Mouse (Mus musculus) heart, adult 2 months (tissue): Measurements from ENCODE around the gene Apold1.
A peak's percentile ranks its signal among the peaks of the same experiment; 100 is the strongest.

ENCODE experiments used
- CTCF ChIP-seq: fragments of 200-600 bp; IDR thresholded peaks from 2 replicates; pipeline ENCODE4 v1.8.1; 2022; ENCODE audit warnings: antibody characterized with exemption, mild to moderate bottlenecking, moderate library complexity
- EP300 ChIP-seq: fragments of 200-500 bp; IDR thresholded peaks from 2 replicates; pipeline ENCODE4 v1.6.1; 2011; ENCODE audit warnings: low read depth, low read length, control low read depth; ENCODE audit not compliant: insufficient read depth
- POLR2A ChIP-seq: fragments of 200-500 bp; IDR thresholded peaks from 2 replicates; pipeline ENCODE4 v1.6.1; 2011; ENCODE audit warnings: mild to moderate bottlenecking, low read depth, low read length, control low read depth; ENCODE audit not compliant: insufficient read depth

- TF ChIP-seq CTCF (no peak; the same call in 1 of the 2 replicates), POLR2A (peak; percentile 78), EP300 (peak; percentile 94)
These were observed 29.7 kb downstream of the Apold1 start, which contains the start of gene Ddx47 for GRCm38 (mm10) chr6:135011048-135011733.
